In genomic region chr5:116116567-116116966, GRCm38 (mm10) we compare ENCODE assay signal across 8 mouse cellular contexts. TPM values are rescaled to one million over a fixed set of nuclear protein-coding genes. Genes with fewer than 3 reads are reported as not detected.
DNase-seq lines count a peak whose midpoint lies in the region; ATAC-seq lines count a peak whose summit lies in the region.

No protein-coding gene starts in this region.

- H3K9ac ChIP-seq in forebrain, embryonic 16.5 days (replicated peaks; ENCODE audit: low read depth, low read length): no peak overlapping the region

- no peaks in the 10 kb centered on the region for H3K9me3 ChIP-seq in forebrain, embryonic 10.5 days
- H3K9me3 ChIP-seq in forebrain, embryonic 16.5 days (ENCODE audit: control insufficient read depth, low read length): no peaks in the 10 kb centered on the region

- no peak overlapping the region for H3K27ac ChIP-seq in forebrain, embryonic 10.5 days
- H3K27ac ChIP-seq in forebrain, embryonic 16.5 days (ENCODE audit: low read length): no peak overlapping the region

- H3K4me3 ChIP-seq in forebrain, embryonic 10.5 days: no peak overlapping the region
- H3K4me3 ChIP-seq in forebrain, embryonic 16.5 days (replicated peaks; ENCODE audit: low read length): no peak overlapping the region

- H3K27me3 ChIP-seq in forebrain, embryonic 10.5 days (ENCODE audit: poor library complexity, severe bottlenecking): no peaks in the 10 kb centered on the region
- no peaks in the 10 kb centered on the region for H3K27me3 ChIP-seq in forebrain, embryonic 16.5 days (replicated peaks; ENCODE audit: control insufficient read depth, insufficient read depth, low read length)

- no peaks in the 10 kb centered on the region for H3K36me3 ChIP-seq in forebrain, embryonic 10.5 days (replicated peaks)
- H3K36me3 ChIP-seq in forebrain, embryonic 16.5 days (ENCODE audit: control insufficient read depth, insufficient read depth): no peaks in the 10 kb centered on the region

- no peaks in the 10 kb centered on the region for H3K4me1 ChIP-seq in forebrain, embryonic 10.5 days
- peaks cover 11% of the 10 kb centered on the region for H3K4me1 ChIP-seq in forebrain, embryonic 16.5 days (replicated peaks; ENCODE audit: control insufficient read depth, insufficient read depth, low read length)

- 51% methylated on average over 9 of the region's 9 CpGs for WGBS in forebrain, embryonic 10.5 days
- 43% methylated on average over 9 of the region's 9 CpGs for WGBS in forebrain, embryonic 16.5 days

- no peak for ATAC-seq in forebrain, embryonic 16.5 days

- peak; percentile 52 for DNase-seq in forebrain, embryonic 10.5 days (ENCODE audit: extremely low spot score, low spot score)
- peak; percentile 9 for DNase-seq in right cerebral cortex, adult 18-20 months
- no peak for DNase-seq in right cerebral cortex, postnatal 10 days (ENCODE audit: low spot score in 2 of 2)
- DNase-seq in cerebellum, adult 9-11 months: peak; percentile 12
- DNase-seq in induced T-regulatory cell, adult 2 months (ENCODE audit: low read depth): peak; percentile 72
- peak; percentile 15 to 27 for DNase-seq in lung, adult 18-20 months
- DNase-seq in spleen, postnatal 4 days (ENCODE audit: low spot score in 2 of 2): peak; percentile 32 to 79

- H3K4me2 ChIP-seq in forebrain, embryonic 16.5 days (ENCODE audit: low read length): no peak overlapping the region

RNA-seq across cellular contexts. Expression of gene Tmem233, which starts 33.5 kb away (rescaled TPM):
- not detected in 2 replicates for polyA plus RNA-seq in forebrain, embryonic 10.5 days (2016; fragmentation: Nextera tagmentation; extraction: Ambion mirVana)
- not detected in 2 replicates for polyA plus RNA-seq in forebrain, embryonic 16.5 days (2015; fragmentation: Nextera tagmentation; extraction: Ambion mirVana)

Comparison
In these comparisons a context has a peak if more than half of its experiments do, and no peak if none do; other contexts are left out.
1. DNase-seq: peak in forebrain, embryonic 10.5 days (single experiment), right cerebral cortex, adult 18-20 months (single experiment), cerebellum, adult 9-11 months (single experiment), induced T-regulatory cell, adult 2 months (single experiment), lung, adult 18-20 months (2 of 2) and spleen, postnatal 4 days (2 of 2); none in right cerebral cortex, postnatal 10 days (0 of 2).